Mouse (Mus musculus): ENCODE results near the gene Six1.

Six1 gene

GRCm38 (mm10) chr12:73049520-73050225, 4.0 kb downstream of the Six1 start:
- DNase-seq = peak; percentile 52

DNA sequence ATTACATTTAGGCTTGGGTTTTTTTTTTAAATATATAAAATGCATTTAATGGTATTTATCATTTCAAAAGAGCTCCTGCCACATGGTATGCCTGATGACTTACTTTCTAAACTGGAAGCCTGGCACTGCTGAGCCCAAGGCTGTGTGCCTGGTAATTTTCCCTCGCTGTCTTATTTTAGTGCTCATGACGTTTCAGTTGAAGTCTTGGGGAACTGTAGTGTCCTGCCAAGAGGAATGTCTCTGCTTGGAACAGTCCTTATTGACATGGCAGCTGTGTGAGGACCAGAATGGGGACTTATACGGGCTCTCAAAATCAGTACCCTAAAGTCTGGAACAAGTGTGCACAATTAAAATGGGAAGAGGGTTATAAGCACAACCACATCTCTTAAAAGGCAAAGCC, 5.2 kb downstream of the Six1 start:
- peak; percentile 22 for DNase-seq

GRCm38 (mm10) chr12:73047576-73047975, 6.1 kb downstream of the Six1 start:
- peak; percentile 16 for DNase-seq

DNA sequence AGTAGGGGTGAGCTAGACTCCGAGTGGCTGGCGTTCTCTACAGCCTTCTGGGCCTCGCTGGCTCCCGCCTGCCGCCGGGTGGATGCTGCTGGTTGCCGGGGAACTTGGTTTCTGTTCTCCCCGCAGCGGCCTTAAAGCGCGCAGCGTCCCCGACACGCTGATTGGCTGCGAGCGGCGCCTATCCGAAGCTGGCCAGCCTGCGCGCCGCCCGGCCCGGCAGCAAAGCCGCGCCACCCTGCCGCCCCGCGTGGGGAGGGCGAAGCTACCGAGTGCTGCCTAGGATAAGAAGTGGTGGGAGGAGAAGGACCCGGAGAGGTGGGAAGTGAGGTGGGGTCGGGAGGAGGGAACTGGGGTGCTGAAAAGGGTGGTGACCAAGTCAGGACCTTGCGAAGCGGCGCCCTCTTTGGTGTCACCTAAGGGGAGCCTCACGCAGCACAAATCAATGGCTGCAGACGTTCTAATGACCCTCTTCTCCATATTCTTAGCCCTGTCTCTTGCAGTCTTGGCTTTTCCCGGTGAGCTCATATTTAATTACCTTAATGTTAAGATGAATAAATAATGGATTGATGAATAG, 7.0 kb downstream of the Six1 start:
- peak; percentile 94 for DNase-seq

DNA sequence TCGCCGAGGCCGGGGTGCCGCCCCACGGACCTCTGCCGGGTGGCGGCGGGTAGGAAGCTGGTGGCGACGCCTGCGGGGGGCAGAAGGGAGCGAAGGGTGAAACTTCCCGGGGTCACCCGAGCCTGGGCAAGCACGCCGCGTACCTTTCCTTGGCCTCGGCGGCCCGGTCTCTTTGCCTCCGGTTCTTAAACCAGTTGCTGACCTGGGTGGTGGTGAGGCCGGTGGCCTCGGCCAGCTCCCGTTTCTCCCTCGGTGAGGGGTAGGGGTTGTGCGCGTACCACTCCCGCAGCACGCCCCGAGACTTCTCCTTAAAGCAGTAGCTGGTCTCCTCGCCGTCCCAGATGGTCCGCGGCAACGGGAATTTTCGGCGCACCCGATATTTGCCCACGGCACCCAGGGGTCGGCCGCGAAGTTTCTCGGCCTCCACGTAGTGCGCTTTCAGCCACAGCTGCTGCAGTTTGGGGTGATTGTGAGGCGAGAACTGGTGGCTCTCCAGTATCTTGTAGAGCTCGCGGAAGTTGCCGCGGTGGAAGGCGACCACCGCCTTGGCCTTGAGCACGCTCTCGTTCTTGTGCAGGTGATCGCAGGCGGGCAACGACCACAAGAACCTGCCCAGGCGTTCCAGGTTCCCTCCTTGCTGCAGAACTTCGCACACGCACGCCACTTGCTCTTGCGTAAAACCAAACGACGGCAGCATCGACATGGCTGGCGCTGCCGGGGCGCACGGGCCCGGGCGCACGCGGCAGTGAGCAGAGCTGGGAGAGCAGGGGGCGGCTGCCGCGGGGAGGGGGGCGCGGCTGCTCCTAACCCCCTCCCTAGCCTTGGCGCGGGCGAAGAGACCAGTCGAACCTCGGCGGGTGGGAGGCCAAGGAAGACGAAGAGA, 7.7 kb downstream of the Six1 start:
- DNase-seq = peak; percentile 53

- peak; percentile 51 for DNase-seq
Measured at GRCm38 (mm10) chr12:73045046-73045723, 8.5 kb downstream of the Six1 start.

DNA sequence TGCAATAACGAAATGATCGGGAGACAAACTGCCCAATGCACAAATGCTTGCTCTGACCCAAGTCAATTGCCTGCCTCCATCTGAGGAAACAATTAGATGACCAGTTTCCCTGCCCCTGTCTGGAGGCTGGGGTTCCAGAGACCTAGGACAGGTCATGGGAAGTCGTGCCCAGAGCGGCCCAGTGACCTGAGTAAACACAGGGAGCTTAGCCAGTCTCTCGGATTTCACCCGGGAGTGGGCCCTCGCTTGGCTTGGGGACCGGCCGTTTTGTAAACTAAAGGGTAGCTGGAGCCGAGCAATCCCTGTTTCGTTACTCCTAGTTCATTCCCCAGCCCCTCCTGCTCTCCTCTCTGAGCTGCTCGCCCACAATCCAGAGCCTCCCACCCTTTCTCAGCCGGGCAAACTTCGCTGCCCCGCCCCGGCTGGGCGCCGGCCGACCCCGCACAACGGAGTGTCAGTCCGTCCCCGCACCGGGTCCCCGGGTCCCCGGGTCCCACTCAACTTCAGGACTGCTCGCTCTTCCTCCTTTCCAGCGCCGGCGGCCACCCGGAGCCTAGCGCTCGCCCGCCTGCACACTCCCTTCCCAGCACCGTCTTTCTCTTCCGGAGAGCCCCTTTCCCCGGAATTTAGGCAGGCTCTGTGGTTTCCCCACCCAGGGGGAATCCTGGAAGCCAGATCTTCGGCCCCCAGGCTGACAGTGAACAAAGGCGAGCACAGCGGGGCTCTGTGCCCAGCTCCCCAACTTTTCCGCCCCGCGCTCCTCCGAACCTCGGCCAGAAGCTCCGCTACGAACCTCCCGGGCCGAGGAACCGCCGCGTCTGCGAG, 9.3 kb downstream of the Six1 start:
- peak; percentile 62 for DNase-seq

- peak; percentile 49 for DNase-seq
Measured at GRCm38 (mm10) chr12:73043396-73044167, 10.1 kb downstream of the Six1 start.

DNA sequence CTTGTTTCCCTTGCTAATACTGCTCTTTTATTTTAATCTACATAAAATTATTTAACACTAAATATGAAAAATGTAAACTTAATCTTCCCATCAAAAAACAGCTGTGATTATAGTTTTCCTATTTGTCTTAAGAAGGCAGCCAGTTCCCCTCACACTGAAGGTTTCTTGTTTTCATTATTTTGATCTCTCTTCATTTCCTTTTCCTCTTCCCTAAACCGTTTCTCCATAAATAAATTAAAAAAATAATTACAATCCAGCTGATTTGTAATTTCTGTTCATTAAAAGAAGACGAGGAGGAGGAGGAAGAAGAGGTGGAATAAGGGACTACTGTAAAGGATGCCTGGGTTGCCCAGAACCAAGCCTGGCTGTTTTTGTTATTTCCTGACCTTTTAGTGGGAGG, 10.8 kb downstream of the Six1 start:
- DNase-seq = no peak

- DNase-seq = peak; percentile 43
Measured at GRCm38 (mm10) chr12:73042406-73042805, 11.3 kb downstream of the Six1 start.

GRCm38 (mm10) chr12:73041256-73041630, 12.4 kb downstream of the Six1 start:
- DNase-seq = no peak

GRCm38 (mm10) chr12:73040563-73041255, 13.0 kb downstream of the Six1 start:
- peak; percentile 58 for DNase-seq

GRCm38 (mm10) chr12:73039939-73040562, 13.6 kb downstream of the Six1 start:
- DNase-seq = no peak

- DNase-seq = peak; percentile 60
Measured at GRCm38 (mm10) chr12:73038992-73039938, 14.4 kb downstream of the Six1 start.

DNA sequence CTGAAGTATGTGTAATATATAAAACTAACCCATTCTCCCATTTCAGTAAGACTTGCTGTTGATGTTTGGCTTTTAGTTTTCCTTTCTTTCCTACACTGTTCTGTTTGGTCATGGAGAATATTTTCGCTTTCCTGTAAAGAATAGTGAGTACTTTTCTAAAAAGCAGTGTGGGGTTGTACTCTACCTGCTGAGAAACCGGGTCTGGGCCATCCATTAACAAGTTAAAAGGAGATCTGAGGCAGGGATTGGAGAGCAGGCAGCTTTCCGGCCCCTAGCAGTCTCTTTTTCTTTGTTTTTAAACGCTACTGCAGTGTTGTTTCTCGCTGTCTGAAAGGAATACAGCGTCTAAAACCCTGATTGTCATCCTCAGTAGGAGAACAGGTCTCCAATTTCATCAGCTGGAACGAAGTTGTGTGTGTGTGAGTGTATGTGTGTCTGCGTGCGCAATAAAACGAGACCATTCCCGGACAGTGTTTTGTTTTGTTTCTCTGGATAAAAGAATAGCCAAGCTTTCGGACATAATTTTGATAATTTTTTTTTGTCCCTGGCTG, 15.2 kb downstream of the Six1 start:
- DNase-seq = peak; percentile 44

- no peak for DNase-seq
Measured at GRCm38 (mm10) chr12:73037385-73038160, 16.1 kb downstream of the Six1 start.

DNA sequence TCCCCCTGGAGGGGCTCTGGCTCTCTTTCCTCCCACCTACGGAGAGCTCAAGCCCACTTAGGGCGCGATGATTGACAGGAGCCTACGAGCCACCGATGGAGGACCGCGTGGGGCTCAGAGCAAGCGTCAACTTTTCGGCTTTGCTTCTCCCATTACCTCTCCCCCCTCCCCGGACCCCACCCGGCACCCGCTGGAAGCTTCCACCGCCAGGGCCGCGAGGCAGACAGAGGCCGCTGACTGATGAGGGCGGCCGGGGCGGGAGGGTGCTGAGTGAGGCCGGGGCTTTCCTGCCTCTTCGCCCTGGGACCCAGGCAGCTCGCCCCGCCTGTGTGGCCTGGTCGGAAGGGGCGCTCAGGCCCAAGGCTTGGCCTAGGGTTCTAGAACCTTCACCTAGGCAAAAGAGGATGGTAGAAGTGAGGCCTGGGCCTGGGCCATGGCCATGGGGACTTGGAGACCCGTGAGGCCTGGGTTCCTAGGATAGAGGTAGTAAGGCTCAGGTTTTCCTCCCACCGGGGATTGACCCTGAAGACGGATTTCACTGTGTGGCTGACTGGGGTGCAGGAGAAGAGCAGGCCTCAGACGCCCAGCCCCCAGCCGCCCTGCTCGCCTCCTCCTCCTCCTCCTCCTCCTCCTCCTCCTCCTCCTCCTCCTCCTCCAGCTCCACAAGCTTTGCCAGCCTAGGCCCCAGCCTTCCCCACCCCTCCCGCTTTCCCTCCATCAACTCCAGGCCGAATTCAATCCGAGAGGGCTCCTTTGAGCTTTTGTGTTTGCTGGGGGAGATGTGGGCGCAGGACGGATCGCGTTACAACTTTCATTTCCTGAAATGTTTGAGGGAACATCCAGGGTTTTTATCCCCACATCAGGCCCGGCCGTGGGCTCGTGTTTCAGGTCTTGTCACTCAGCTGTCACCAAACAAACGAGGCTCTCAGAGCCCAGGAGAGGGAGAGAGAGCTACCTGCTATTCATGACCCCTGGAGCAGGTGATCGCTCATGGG, 18.5 kb downstream of the Six1 start:
- DNase-seq = peak; percentile 77
